Mouse (Mus musculus): Measurements from ENCODE around the gene Six6. TPM values are rescaled to one million over a fixed set of nuclear protein-coding genes. Genes with fewer than 3 reads are reported as not detected.

The Six6 gene
- polyA plus RNA-seq, 1 experiment from 2014 or later, result not detected

- Histone ChIP-seq H3K4me3 (ENCODE audit: low read depth, low read length) (no peak overlapping the region), H3K27ac (ENCODE audit: low read depth, low read length) (no peak overlapping the region), H3K27me3 (ENCODE audit: control insufficient read depth, insufficient read depth, low read length) (peaks cover 9% of the 10 kb centered on the region), H3K9me3 (ENCODE audit: control insufficient read depth, low read length) (no peaks in the 10 kb centered on the region), H3K36me3 (ENCODE audit: control insufficient read depth, insufficient read depth, low read length) (no peaks in the 10 kb centered on the region), H3K9ac (replicated peaks; ENCODE audit: low read depth, low read length) (no peak overlapping the region), H3K4me2 (ENCODE audit: low read depth, low read length) (no peak overlapping the region), H3K4me1 (ENCODE audit: control insufficient read depth, insufficient read depth, low read length) (no peaks in the 10 kb centered on the region)
- ATAC-seq (ENCODE audit: low read depth), result no peak
- 89% methylated on average over 5 of the region's 5 CpGs for WGBS
Observed at GRCm38 (mm10) chr12:72953089-72953488, 13.4 kb downstream of the Six6 start.

GRCm38 (mm10) chr12:72953858-72954257 lies 14.2 kb downstream of the Six6 start:
- Histone ChIP-seq H3K9ac (replicated peaks; ENCODE audit: low read depth, low read length) (no peak overlapping the region), H3K27me3 (ENCODE audit: control insufficient read depth, insufficient read depth, low read length) (peaks cover 9% of the 10 kb centered on the region), H3K36me3 (ENCODE audit: control insufficient read depth, insufficient read depth, low read length) (no peaks in the 10 kb centered on the region), H3K4me1 (ENCODE audit: control insufficient read depth, insufficient read depth, low read length) (no peaks in the 10 kb centered on the region), H3K9me3 (ENCODE audit: control insufficient read depth, low read length) (no peaks in the 10 kb centered on the region), H3K4me2 (ENCODE audit: low read depth, low read length) (no peak overlapping the region), H3K27ac (ENCODE audit: low read depth, low read length) (no peak overlapping the region), H3K4me3 (ENCODE audit: low read depth, low read length) (no peak overlapping the region)
- no peak for ATAC-seq (ENCODE audit: low read depth)
- WGBS, result 78% methylated on average over 5 of the region's 5 CpGs

GRCm38 (mm10) chr12:72954906-72955305 lies 15.2 kb downstream of the Six6 start:
- Histone ChIP-seq H3K36me3 (ENCODE audit: control insufficient read depth, insufficient read depth, low read length) (no peaks in the 10 kb centered on the region), H3K9ac (replicated peaks; ENCODE audit: low read depth, low read length) (no peak overlapping the region), H3K4me1 (ENCODE audit: control insufficient read depth, insufficient read depth, low read length) (no peaks in the 10 kb centered on the region), H3K4me3 (ENCODE audit: low read depth, low read length) (no peak overlapping the region), H3K9me3 (ENCODE audit: control insufficient read depth, low read length) (no peaks in the 10 kb centered on the region), H3K27ac (ENCODE audit: low read depth, low read length) (no peak overlapping the region), H3K4me2 (ENCODE audit: low read depth, low read length) (no peak overlapping the region), H3K27me3 (ENCODE audit: control insufficient read depth, insufficient read depth, low read length) (peaks cover 5% of the 10 kb centered on the region; the same call in 1 of the 2 replicates)
- WGBS, result 85% methylated on average over 4 of the region's 4 CpGs
- no peak for ATAC-seq (ENCODE audit: low read depth)

- H3K36me3 ChIP-seq (ENCODE audit: control insufficient read depth, insufficient read depth, low read length), result no peaks in the 10 kb centered on the region
- H3K27ac ChIP-seq (ENCODE audit: low read depth, low read length), result no peak overlapping the region
- WGBS, result 76% methylated on average over 6 of the region's 6 CpGs
- ATAC-seq (ENCODE audit: low read depth), result no peak
- H3K4me1 ChIP-seq (ENCODE audit: control insufficient read depth, insufficient read depth, low read length), result no peaks in the 10 kb centered on the region
- no peak overlapping the region for H3K9ac ChIP-seq (replicated peaks; ENCODE audit: low read depth, low read length)
- H3K4me2 ChIP-seq (ENCODE audit: low read depth, low read length), result no peak overlapping the region
- no peaks in the 10 kb centered on the region for H3K27me3 ChIP-seq (ENCODE audit: control insufficient read depth, insufficient read depth, low read length)
- no peak overlapping the region for H3K4me3 ChIP-seq (ENCODE audit: low read depth, low read length)
- no peaks in the 10 kb centered on the region for H3K9me3 ChIP-seq (ENCODE audit: control insufficient read depth, low read length)
Observed at GRCm38 (mm10) chr12:72957829-72958424, 18.2 kb downstream of the Six6 start.

GRCm38 (mm10) chr12:72958446-72958845 lies 18.8 kb downstream of the Six6 start:
- Histone ChIP-seq H3K27me3 (ENCODE audit: control insufficient read depth, insufficient read depth, low read length) (no peaks in the 10 kb centered on the region), H3K36me3 (ENCODE audit: control insufficient read depth, insufficient read depth, low read length) (no peaks in the 10 kb centered on the region), H3K9ac (replicated peaks; ENCODE audit: low read depth, low read length) (no peak overlapping the region), H3K4me3 (ENCODE audit: low read depth, low read length) (no peak overlapping the region), H3K4me1 (ENCODE audit: control insufficient read depth, insufficient read depth, low read length) (no peaks in the 10 kb centered on the region), H3K4me2 (ENCODE audit: low read depth, low read length) (no peak overlapping the region), H3K27ac (ENCODE audit: low read depth, low read length) (no peak overlapping the region), H3K9me3 (ENCODE audit: control insufficient read depth, low read length) (no peaks in the 10 kb centered on the region)
- WGBS, result 88% methylated on average over 3 of the region's 3 CpGs
- no peak for ATAC-seq (ENCODE audit: low read depth)

GRCm38 (mm10) chr12:72962761-72963160 lies 23.1 kb downstream of the Six6 start:
- no peak for ATAC-seq (ENCODE audit: low read depth)
- no peaks in the 10 kb centered on the region for H3K36me3 ChIP-seq (ENCODE audit: control insufficient read depth, insufficient read depth, low read length)
- H3K4me1 ChIP-seq (ENCODE audit: control insufficient read depth, insufficient read depth, low read length), result no peaks in the 10 kb centered on the region
- no peak overlapping the region for H3K4me2 ChIP-seq (ENCODE audit: low read depth, low read length)
- no peak overlapping the region for H3K4me3 ChIP-seq (ENCODE audit: low read depth, low read length)
- no peak overlapping the region for H3K27ac ChIP-seq (ENCODE audit: low read depth, low read length)
- H3K27me3 ChIP-seq (ENCODE audit: control insufficient read depth, insufficient read depth, low read length), result no peaks in the 10 kb centered on the region
- WGBS, result 55% methylated on average over 6 of the region's 6 CpGs
- H3K9ac ChIP-seq (replicated peaks; ENCODE audit: low read depth, low read length), result no peak overlapping the region
- H3K9me3 ChIP-seq (ENCODE audit: control insufficient read depth, low read length), result no peaks in the 10 kb centered on the region

GRCm38 (mm10) chr12:72967541-72967940 lies 27.8 kb downstream of the Six6 start:
- Histone ChIP-seq H3K27me3 (ENCODE audit: control insufficient read depth, insufficient read depth, low read length) (no peaks in the 10 kb centered on the region), H3K4me3 (ENCODE audit: low read depth, low read length) (no peak overlapping the region), H3K9ac (replicated peaks; ENCODE audit: low read depth, low read length) (no peak overlapping the region), H3K9me3 (ENCODE audit: control insufficient read depth, low read length) (no peaks in the 10 kb centered on the region), H3K4me2 (ENCODE audit: low read depth, low read length) (no peak overlapping the region), H3K27ac (ENCODE audit: low read depth, low read length) (no peak overlapping the region), H3K4me1 (ENCODE audit: control insufficient read depth, insufficient read depth, low read length) (no peaks in the 10 kb centered on the region), H3K36me3 (ENCODE audit: control insufficient read depth, insufficient read depth, low read length) (no peaks in the 10 kb centered on the region)
- 89% methylated on average over 7 of the region's 7 CpGs for WGBS
- ATAC-seq (ENCODE audit: low read depth), result no peak

GRCm38 (mm10) chr12:72970620-72971019 lies 30.9 kb downstream of the Six6 start:
- no peak for ATAC-seq (ENCODE audit: low read depth)
- Histone ChIP-seq H3K4me1 (ENCODE audit: control insufficient read depth, insufficient read depth, low read length) (no peaks in the 10 kb centered on the region), H3K27me3 (ENCODE audit: control insufficient read depth, insufficient read depth, low read length) (no peaks in the 10 kb centered on the region; the same call in 1 of the 2 replicates), H3K4me3 (ENCODE audit: low read depth, low read length) (no peak overlapping the region), H3K4me2 (ENCODE audit: low read depth, low read length) (no peak overlapping the region), H3K36me3 (ENCODE audit: control insufficient read depth, insufficient read depth, low read length) (no peaks in the 10 kb centered on the region), H3K9me3 (ENCODE audit: control insufficient read depth, low read length) (no peaks in the 10 kb centered on the region), H3K9ac (replicated peaks; ENCODE audit: low read depth, low read length) (no peak overlapping the region), H3K27ac (ENCODE audit: low read depth, low read length) (no peak overlapping the region)
- 71% methylated on average over 14 of the region's 14 CpGs for WGBS

- Histone ChIP-seq H3K27me3 (ENCODE audit: control insufficient read depth, insufficient read depth, low read length) (no peaks in the 10 kb centered on the region; the same call in 1 of the 2 replicates), H3K4me1 (ENCODE audit: control insufficient read depth, insufficient read depth, low read length) (0 out of 2 replicates have a peak, but pooled peaks cover 5% of the 10 kb centered on the region), H3K9me3 (ENCODE audit: control insufficient read depth, low read length) (no peaks in the 10 kb centered on the region), H3K36me3 (ENCODE audit: control insufficient read depth, insufficient read depth, low read length) (no peaks in the 10 kb centered on the region), H3K27ac (ENCODE audit: low read depth, low read length) (no peak overlapping the region), H3K9ac (replicated peaks; ENCODE audit: low read depth, low read length) (no peak overlapping the region), H3K4me3 (ENCODE audit: low read depth, low read length) (no peak overlapping the region), H3K4me2 (ENCODE audit: low read depth, low read length) (no peak overlapping the region)
- no peak for ATAC-seq (ENCODE audit: low read depth)
- 12% methylated on average over 6 of the region's 6 CpGs for WGBS
Observed at GRCm38 (mm10) chr12:72973161-72973560, 33.5 kb downstream of the Six6 start.
